Mouse (Mus musculus) thymus, postnatal 4 days (tissue): ENCODE results near the gene Mctp2.
"Not testable (repeated sequence)": the region's sequence is repeated elsewhere in the genome, so short reads cannot be mapped to it uniquely, and the experiment has no call there.

Experiments used
- DNase-seq: peaks from one replicate; pipeline ENCODE4 v3.0.0; 2021

The Mctp2 gene

GRCm38 (mm10) chr7:72269994-72270393, 36.4 kb downstream of the Mctp2 start:
- no peak for DNase-seq

- no peak for DNase-seq
Measured at GRCm38 (mm10) chr7:72260766-72261655, 45.4 kb downstream of the Mctp2 start.

- DNase-seq = no peak
Measured at GRCm38 (mm10) chr7:72259045-72259444, 47.4 kb downstream of the Mctp2 start.

- DNase-seq = not testable (repeated sequence)
Measured at GRCm38 (mm10) chr7:72250326-72250725, 56.1 kb downstream of the Mctp2 start.

GRCm38 (mm10) chr7:72241269-72241668, 65.1 kb downstream of the Mctp2 start:
- peak; percentile 43 for DNase-seq

GRCm38 (mm10) chr7:72239782-72240493, 66.5 kb downstream of the Mctp2 start:
- peak; percentile 30 for DNase-seq

- peak; percentile 79 for DNase-seq
Measured at GRCm38 (mm10) chr7:72238575-72238974, 67.8 kb downstream of the Mctp2 start.

GRCm38 (mm10) chr7:72234433-72234998, 71.9 kb downstream of the Mctp2 start:
- no peak for DNase-seq

GRCm38 (mm10) chr7:72231182-72231877, 75.1 kb downstream of the Mctp2 start:
- no peak for DNase-seq

GRCm38 (mm10) chr7:72229925-72230324, 76.5 kb downstream of the Mctp2 start:
- no peak for DNase-seq

GRCm38 (mm10) chr7:72223558-72223957, 82.8 kb downstream of the Mctp2 start:
- DNase-seq = no peak

- no peak for DNase-seq
Measured at GRCm38 (mm10) chr7:72222532-72222931, 83.9 kb downstream of the Mctp2 start.

GRCm38 (mm10) chr7:72218048-72218447, 88.4 kb downstream of the Mctp2 start:
- DNase-seq = no peak

- DNase-seq = no peak
Measured at GRCm38 (mm10) chr7:72215563-72216215, 90.7 kb downstream of the Mctp2 start.

- no peak for DNase-seq
Measured at GRCm38 (mm10) chr7:72210201-72210600, 96.2 kb downstream of the Mctp2 start.

- no peak for DNase-seq
Measured at GRCm38 (mm10) chr7:72209296-72209695, 97.1 kb downstream of the Mctp2 start.

GRCm38 (mm10) chr7:72206841-72207240, 99.6 kb downstream of the Mctp2 start:
- DNase-seq = no peak

- no peak for DNase-seq
Measured at GRCm38 (mm10) chr7:72195709-72196108, 110.7 kb downstream of the Mctp2 start.

- no peak for DNase-seq
Measured at GRCm38 (mm10) chr7:72193304-72193703, 113.1 kb downstream of the Mctp2 start.

- no peak for DNase-seq
Measured at GRCm38 (mm10) chr7:72181651-72182050, 124.8 kb downstream of the Mctp2 start.

- no peak for DNase-seq
Measured at GRCm38 (mm10) chr7:72169320-72169719, 137.1 kb downstream of the Mctp2 start.
